Mouse (Mus musculus) T-helper 1 cell (primary cell): ENCODE measurements around the gene Ccdc47.
"Not testable (repeated sequence)": the region's sequence is repeated elsewhere in the genome, so short reads cannot be mapped to it uniquely, and the experiment has no call there.

Experiments
- in situ Hi-C: fragments of 300-600 bp; cut with MboI, MseI; formaldehyde crosslinking; loops from one replicate; pipeline ENCODE4 v1.15.1; 2025; ENCODE audit warnings: high pct_unique_total_duplicates

Ccdc47 gene

GRCm38 (mm10) chr11:106215927-106216729 is at the start of gene Ccdc47:
Gene Ccdc47 (minus strand): TSS chr11:106216344.
- in situ Hi-C loops: no loop called here

DNA sequence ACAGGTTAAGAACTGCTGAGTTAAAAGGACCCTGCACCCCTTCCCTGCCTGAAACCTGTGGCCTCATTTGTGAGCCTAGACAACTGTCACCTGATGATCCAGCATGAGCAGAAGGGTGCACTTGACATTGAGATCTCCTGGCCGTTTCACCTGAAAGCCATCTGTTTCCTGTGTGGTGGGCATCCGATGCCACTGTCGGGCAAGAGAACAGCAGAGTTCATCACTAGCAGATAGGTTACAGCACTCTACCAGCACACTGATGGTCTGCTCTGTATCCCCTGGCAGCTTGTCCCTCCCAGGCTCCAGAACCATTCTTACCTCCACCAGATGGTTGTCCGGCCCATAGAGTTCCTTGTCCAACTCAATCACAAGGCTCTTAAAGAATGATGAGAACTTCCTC is 49.4 kb upstream of the Ccdc47 start:
- in situ Hi-C loops: no loop called here

DNA sequence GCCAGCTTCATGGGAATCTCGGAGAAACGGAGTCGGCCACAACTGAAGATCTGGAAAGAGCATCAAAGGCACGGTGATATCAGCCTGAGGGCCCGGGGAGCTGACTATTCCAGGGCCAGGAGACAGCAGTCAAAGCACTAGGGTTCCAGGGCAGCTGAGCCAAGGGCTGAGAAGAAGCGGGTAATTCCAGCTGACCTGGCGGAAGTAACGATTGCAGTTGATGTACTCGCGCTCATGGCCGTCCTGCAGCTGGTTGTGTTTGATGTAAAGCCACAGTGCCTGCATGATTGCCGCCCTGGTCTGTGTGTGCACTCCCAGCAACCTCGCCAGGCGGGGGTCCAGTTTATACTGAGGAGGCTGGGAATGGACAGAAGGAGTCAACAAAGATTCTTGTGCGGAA is 48.8 kb upstream of the Ccdc47 start:
- in situ Hi-C loops: loop anchor here (5.0 kb wide), 1 partner anchor 43 kb away; no protein-coding TSS in a partner anchor

GRCm38 (mm10) chr11:106263963-106264362 is 47.8 kb upstream of the Ccdc47 start:
- in situ Hi-C loops: loop anchor here (5.0 kb wide), 1 partner anchor 42 kb away; no protein-coding TSS in a partner anchor

- in situ Hi-C loops: loop anchor here (5.0 kb wide), 1 partner anchor 39 kb away; no protein-coding TSS in a partner anchor
Measured at GRCm38 (mm10) chr11:106260826-106261450, 44.8 kb upstream of the Ccdc47 start.

- in situ Hi-C loops: no loop called here
Measured at GRCm38 (mm10) chr11:106256775-106257174, 40.6 kb upstream of the Ccdc47 start.

- in situ Hi-C loops: no loop called here
Measured at GRCm38 (mm10) chr11:106255685-106256451, 39.7 kb upstream of the Ccdc47 start, which contains the start of the genes Ftsj3 and Psmc5. Gene Ftsj3 (minus strand): TSS chr11:106256079. Gene Psmc5 (plus strand): TSS chr11:106256154.

DNA sequence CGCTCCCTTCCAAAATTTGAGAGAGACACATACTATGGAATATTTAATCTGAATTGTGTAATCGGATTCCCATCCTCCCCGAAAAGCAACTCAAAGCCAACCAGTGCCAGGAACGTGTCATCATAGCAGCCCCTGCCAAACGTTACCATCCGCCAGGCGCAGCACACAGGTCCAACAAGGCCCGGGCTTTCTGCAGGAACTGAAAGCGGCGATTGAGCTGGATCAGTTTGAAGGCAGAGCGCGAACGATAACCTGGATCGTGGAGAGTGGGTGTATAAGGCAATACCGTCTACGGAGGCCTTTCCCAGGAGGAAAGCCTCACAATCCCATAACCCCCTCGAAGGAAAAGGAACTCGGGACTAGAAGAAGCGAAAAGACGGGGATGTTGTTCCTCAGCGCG is 39.0 kb upstream of the Ccdc47 start:
- in situ Hi-C loops: no loop called here

DNA sequence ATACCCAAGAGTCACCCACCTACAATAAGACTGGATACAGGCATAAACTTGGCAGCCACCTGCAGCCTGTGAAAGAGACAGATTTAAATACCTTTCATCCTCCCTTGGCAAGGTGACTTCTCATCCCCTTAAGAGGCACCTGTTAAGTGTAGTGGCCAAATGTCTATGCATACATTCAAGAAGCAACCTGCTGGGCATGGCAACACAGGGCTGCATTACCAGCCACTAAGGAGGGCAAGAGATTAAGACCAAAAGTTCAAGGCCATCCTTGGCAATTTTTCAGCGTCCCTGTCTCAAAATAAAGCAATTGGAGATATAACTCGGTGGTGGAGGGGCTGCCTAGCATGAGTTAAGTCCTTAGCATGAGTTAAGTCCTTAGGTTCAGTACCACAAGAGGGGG is 38.6 kb upstream of the Ccdc47 start:
- in situ Hi-C loops: no loop called here

- in situ Hi-C loops: loop anchor here (10.0 kb wide), 1 partner anchor 1725 kb away; no protein-coding TSS in a partner anchor
Measured at GRCm38 (mm10) chr11:106249326-106249725, 33.2 kb upstream of the Ccdc47 start.

- in situ Hi-C loops: loop anchor here (10.0 kb wide), 1 partner anchor 1722 kb away; no protein-coding TSS in a partner anchor
Measured at GRCm38 (mm10) chr11:106246834-106247233, 30.7 kb upstream of the Ccdc47 start.

DNA sequence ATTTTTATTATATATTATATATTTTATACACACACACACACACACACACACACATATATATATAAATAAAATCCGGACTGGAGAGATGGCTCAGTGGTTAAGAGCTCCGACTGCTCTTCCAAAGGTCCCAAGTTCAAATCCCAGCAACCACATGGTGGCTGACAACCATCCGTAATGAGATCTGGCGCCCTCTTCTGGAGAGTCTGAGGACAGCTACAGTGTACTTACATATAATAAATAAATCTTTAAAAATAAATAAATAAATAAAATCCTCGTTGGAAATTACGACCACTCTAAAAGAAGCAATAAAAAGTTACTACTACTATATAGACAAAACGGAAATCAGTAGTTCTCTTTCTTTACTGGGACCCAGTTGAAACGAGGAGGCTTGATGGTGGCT is 17.8 kb upstream of the Ccdc47 start:
- in situ Hi-C loops: not testable (repeated sequence)

GRCm38 (mm10) chr11:106220603-106221002 is 4.5 kb upstream of the Ccdc47 start:
- in situ Hi-C loops: loop anchor here (5.0 kb wide), 1 partner anchor 42 kb away; no protein-coding TSS in a partner anchor

- in situ Hi-C loops: no loop called here
Measured at GRCm38 (mm10) chr11:106216730-106217490, 766 bp upstream of the Ccdc47 start, which contains the start of gene Ddx42. Gene Ddx42 (plus strand): TSS chr11:106216926.

DNA sequence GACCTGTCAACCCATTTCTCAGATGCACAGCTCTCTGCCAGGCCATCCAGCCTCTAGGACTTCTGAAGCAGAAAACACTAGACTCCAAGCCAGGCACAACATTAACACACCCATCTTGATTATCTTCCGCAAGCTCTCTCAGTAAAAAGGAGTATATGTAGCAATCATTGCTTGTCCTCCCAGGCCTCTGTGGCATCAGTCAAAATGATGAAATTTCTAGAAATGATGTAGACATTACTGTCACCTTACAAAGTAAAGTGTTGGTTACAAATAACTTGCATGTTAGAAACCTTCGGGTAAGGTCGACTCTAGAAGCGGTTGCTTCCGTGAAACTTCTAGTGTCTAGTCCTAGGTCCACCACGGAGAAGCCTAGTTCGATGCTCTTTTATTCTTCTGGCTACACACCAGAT is 689 bp downstream of the Ccdc47 start:
- in situ Hi-C loops: no loop called here

GRCm38 (mm10) chr11:106214856-106215255 is 1.3 kb downstream of the Ccdc47 start:
- in situ Hi-C loops: no loop called here

- in situ Hi-C loops: no loop called here
Measured at GRCm38 (mm10) chr11:106212771-106213170, 3.4 kb downstream of the Ccdc47 start.

- in situ Hi-C loops: no loop called here
Measured at GRCm38 (mm10) chr11:106202123-106202465, 14.1 kb downstream of the Ccdc47 start, which contains the start of gene Strada. Gene Strada (minus strand): TSS chr11:106202168.

DNA sequence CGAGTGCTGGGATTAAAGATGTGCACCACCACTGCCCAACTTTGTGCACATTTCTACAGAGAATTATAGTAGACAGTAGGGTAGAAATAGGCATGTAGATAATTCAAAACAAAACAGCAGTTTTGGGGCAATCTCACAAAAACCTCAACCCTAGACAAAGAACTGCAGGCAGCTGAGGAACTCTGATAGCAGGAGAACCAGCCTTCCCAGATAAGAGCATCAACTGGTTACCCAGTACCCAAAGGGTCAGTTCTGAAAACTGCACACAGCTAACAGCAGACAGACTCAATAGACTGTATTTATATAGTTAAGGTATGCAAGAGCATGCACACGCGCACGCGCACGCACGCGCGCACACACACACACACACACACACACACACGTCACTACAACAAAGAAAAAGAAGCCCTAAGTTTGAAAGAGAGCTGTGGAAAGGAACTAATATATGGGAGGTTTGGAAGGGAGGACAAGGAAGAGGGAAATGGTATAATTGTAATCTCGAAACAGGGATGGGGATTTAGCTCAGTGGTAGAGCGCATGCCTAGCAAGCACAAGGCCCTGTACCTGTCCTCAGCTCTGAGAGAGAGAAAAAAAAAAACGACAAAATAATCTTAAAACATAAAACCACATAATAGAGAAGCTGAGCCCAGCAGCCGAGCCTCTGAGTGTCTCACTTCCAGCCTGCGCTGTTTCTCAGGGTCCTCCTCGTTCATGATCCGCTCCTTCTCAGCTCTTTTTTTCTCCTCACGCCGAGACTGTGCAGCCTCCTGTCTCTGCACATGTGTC is 14.6 kb downstream of the Ccdc47 start:
- in situ Hi-C loops: no loop called here

- in situ Hi-C loops: no loop called here
Measured at GRCm38 (mm10) chr11:106200756-106201155, 15.4 kb downstream of the Ccdc47 start.
